Mouse (Mus musculus): ENCODE results near the gene Dock7. TPM values are rescaled to one million over a fixed set of nuclear protein-coding genes. Genes with fewer than 3 reads are reported as not detected.

Gene Dock7
- polyA plus RNA-seq, 1 experiment from 2014 or later: 24.5 TPM

DNA sequence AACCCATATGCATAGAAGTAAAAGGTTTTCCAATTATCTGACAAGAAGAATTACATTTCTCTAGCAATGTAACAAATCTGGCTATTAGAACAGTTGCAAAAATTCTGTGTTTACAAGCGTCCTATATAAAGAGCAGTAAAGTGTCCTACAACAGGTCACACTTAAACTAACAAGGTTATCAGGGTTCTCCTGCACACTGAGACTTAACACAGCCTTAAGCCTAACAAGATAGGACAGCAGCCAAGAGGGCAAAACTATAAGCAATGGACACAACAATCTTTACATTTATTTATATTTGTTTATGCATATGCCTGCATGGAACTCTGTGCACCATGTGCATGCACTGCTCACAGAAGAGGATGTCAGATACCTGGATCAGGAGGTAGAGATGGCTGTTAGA, 39.5 kb downstream of the Dock7 start:
- no peaks in the 10 kb centered on the region for H3K27me3 ChIP-seq (replicated peaks)
- no peak overlapping the region for H3K4me3 ChIP-seq
- WGBS: 48% methylated on average over 1 of the region's 1 CpGs
- peaks cover 40% of the 10 kb centered on the region for H3K36me3 ChIP-seq
- H3K9me3 ChIP-seq: no peaks in the 10 kb centered on the region
- no peak for ATAC-seq (ENCODE audit: extremely low read depth, insufficient number of reproducible peaks, low FRiP score, low TSS enrichment)
- H3K9ac ChIP-seq: no peak overlapping the region
- H3K4me1 ChIP-seq: no peaks in the 10 kb centered on the region
- no peak overlapping the region for H3K27ac ChIP-seq (replicated peaks)
- H3K4me2 ChIP-seq: no peak overlapping the region

DNA sequence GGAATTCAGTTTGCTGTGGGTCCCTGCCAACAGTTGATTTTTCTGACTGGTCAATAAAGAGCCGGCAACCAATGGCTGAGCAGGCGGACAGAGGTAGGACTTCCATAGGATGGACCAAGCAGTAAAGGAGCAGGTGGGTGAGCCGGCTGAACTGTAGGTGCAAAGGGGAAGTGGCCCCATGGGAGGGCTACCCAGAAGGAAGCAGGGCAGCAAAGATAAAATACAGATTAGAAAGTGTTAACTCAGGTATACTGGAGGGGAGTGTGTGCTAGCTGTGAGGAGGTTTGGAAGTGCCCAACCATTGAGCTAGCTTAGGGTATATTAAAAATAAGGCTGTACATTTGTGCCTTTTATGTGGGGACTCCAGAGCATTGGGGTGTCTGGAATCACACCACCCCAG, 42.7 kb downstream of the Dock7 start:
- peaks cover 53% of the 10 kb centered on the region for H3K36me3 ChIP-seq
- no peak overlapping the region for H3K4me2 ChIP-seq
- H3K4me3 ChIP-seq: no peak overlapping the region
- no peaks in the 10 kb centered on the region for H3K9me3 ChIP-seq
- no peaks in the 10 kb centered on the region for H3K4me1 ChIP-seq
- no peak overlapping the region for H3K27ac ChIP-seq (replicated peaks)
- no peak overlapping the region for H3K9ac ChIP-seq
- no peak for ATAC-seq (ENCODE audit: extremely low read depth, insufficient number of reproducible peaks, low FRiP score, low TSS enrichment)
- H3K27me3 ChIP-seq (replicated peaks): no peaks in the 10 kb centered on the region
- 87% methylated on average over 3 of the region's 3 CpGs for WGBS

DNA sequence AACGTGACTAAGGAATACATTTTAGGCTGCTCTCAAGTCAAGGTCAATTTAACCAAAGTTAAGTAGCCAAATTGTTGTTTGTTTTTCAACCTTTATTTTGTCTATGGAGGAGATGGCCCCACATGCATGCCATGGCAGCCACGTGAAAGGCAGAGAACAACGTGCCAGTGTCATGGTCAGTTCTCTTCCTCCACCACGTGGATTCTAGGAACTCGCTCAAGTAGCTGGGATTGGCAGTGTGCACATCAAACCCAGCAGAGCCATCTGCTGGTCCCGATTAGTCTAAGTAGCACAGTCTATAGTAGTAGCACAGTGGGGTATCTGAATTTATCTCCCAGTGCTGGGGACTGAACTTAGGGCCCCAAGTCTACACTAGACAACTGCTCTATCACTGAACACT, 51.9 kb downstream of the Dock7 start:
- H3K9me3 ChIP-seq: no peaks in the 10 kb centered on the region
- no peak overlapping the region for H3K4me3 ChIP-seq
- H3K36me3 ChIP-seq: peaks cover 60% of the 10 kb centered on the region
- H3K4me2 ChIP-seq: no peak overlapping the region
- no peak overlapping the region for H3K27ac ChIP-seq (replicated peaks)
- H3K9ac ChIP-seq: no peak overlapping the region
- no peaks in the 10 kb centered on the region for H3K27me3 ChIP-seq (replicated peaks)
- WGBS: 74% methylated on average over 6 of the region's 6 CpGs
- no peak for ATAC-seq (ENCODE audit: extremely low read depth, insufficient number of reproducible peaks, low FRiP score, low TSS enrichment)
- no peaks in the 10 kb centered on the region for H3K4me1 ChIP-seq

DNA sequence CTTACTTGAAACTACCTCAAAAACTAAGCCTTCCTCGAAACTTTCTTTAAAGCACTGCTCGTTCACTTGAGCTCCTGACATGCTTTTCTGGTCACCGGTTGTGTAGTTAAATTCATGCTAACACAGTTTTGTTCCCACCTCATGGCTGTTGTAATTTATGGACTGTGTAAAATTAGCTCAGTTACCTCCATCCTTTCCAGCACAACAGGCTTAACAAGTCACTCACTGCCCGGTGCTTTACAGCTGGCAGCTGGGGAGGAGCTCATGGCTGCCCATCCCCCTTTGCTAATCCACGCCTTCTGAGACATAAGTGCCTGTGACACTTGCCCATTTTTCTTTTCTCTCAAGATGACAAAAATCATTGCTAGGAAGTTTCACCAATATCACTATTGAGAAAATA, 56.2 kb downstream of the Dock7 start:
- peaks cover 56% of the 10 kb centered on the region for H3K36me3 ChIP-seq
- no peak overlapping the region for H3K4me2 ChIP-seq
- H3K27me3 ChIP-seq (replicated peaks): no peaks in the 10 kb centered on the region
- H3K4me1 ChIP-seq: no peaks in the 10 kb centered on the region
- H3K9ac ChIP-seq: no peak overlapping the region
- WGBS: 73% methylated on average over 5 of the region's 5 CpGs
- no peaks in the 10 kb centered on the region for H3K9me3 ChIP-seq
- H3K27ac ChIP-seq (replicated peaks): no peak overlapping the region
- no peak for ATAC-seq (ENCODE audit: extremely low read depth, insufficient number of reproducible peaks, low FRiP score, low TSS enrichment)
- H3K4me3 ChIP-seq: no peak overlapping the region

- H3K4me3 ChIP-seq: no peak overlapping the region
- peaks cover 36% of the 10 kb centered on the region for H3K36me3 ChIP-seq
- H3K9ac ChIP-seq: no peak overlapping the region
- 79% methylated on average over 2 of the region's 2 CpGs for WGBS
- no peak for ATAC-seq (ENCODE audit: extremely low read depth, insufficient number of reproducible peaks, low FRiP score, low TSS enrichment)
- no peak overlapping the region for H3K4me2 ChIP-seq
- H3K9me3 ChIP-seq: no peaks in the 10 kb centered on the region
- no peak overlapping the region for H3K27ac ChIP-seq (replicated peaks)
- peaks cover 6% of the 10 kb centered on the region; the same call in 1 of the 2 replicates for H3K4me1 ChIP-seq
- no peaks in the 10 kb centered on the region for H3K27me3 ChIP-seq (replicated peaks)
Observed at GRCm38 (mm10) chr4:99048581-99048980, 72.1 kb downstream of the Dock7 start.

DNA sequence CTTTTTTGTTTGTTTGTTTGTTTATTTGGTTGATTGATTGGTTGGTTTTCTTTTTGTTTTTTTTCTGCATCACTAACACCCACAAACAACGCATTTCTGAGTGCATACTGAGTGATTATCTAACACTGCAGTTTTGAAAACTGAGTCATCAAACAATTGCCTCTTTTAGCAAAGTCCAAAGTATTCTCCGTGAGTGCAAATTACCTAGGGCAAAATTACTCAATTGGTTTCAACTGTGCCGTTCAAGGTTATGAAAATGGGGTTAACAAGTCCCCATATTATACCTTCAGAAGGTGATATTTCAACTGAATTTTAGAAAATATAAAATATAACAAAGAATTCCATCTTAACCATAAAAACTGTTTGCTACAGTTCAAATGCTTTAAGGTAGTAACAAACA, 74.2 kb downstream of the Dock7 start:
- Histone ChIP-seq H3K4me2 (no peak overlapping the region), H3K27me3 (replicated peaks) (no peaks in the 10 kb centered on the region), H3K36me3 (peaks cover 43% of the 10 kb centered on the region), H3K4me3 (no peak overlapping the region), H3K9ac (no peak overlapping the region), H3K9me3 (no peaks in the 10 kb centered on the region; the same call in 1 of the 2 replicates), H3K4me1 (peaks cover 6% of the 10 kb centered on the region; the same call in 1 of the 2 replicates), H3K27ac (replicated peaks) (no peak overlapping the region)
- WGBS: 71% methylated on average over 3 of the region's 3 CpGs
- ATAC-seq (ENCODE audit: extremely low read depth, insufficient number of reproducible peaks, low FRiP score, low TSS enrichment): no peak

GRCm38 (mm10) chr4:99044854-99045253, 75.9 kb downstream of the Dock7 start:
- H3K36me3 ChIP-seq: peaks cover 48% of the 10 kb centered on the region
- H3K4me3 ChIP-seq: no peak overlapping the region
- no peak overlapping the region for H3K27ac ChIP-seq (replicated peaks)
- WGBS: 38% methylated on average over 3 of the region's 3 CpGs
- ATAC-seq (ENCODE audit: extremely low read depth, insufficient number of reproducible peaks, low FRiP score, low TSS enrichment): no peak
- H3K4me2 ChIP-seq: no peak overlapping the region
- H3K9me3 ChIP-seq: no peaks in the 10 kb centered on the region; the same call in 1 of the 2 replicates
- H3K4me1 ChIP-seq: peaks cover 6% of the 10 kb centered on the region; the same call in 1 of the 2 replicates
- no peak overlapping the region for H3K9ac ChIP-seq
- H3K27me3 ChIP-seq (replicated peaks): no peaks in the 10 kb centered on the region

- no peak overlapping the region for H3K4me3 ChIP-seq
- H3K9me3 ChIP-seq: no peaks in the 10 kb centered on the region
- H3K4me1 ChIP-seq: no peaks in the 10 kb centered on the region
- no peak overlapping the region for H3K4me2 ChIP-seq
- no peaks in the 10 kb centered on the region for H3K27me3 ChIP-seq (replicated peaks)
- 0 out of 2 replicates have a peak, but pooled peaks cover under 1% of the 10 kb centered on the region for H3K36me3 ChIP-seq
- no peak overlapping the region for H3K27ac ChIP-seq (replicated peaks)
- ATAC-seq (ENCODE audit: extremely low read depth, insufficient number of reproducible peaks, low FRiP score, low TSS enrichment): no peak
- no peak overlapping the region for H3K9ac ChIP-seq
- WGBS: 71% methylated on average over 4 of the region's 4 CpGs
Observed at GRCm38 (mm10) chr4:99032921-99033320, 87.8 kb downstream of the Dock7 start.

DNA sequence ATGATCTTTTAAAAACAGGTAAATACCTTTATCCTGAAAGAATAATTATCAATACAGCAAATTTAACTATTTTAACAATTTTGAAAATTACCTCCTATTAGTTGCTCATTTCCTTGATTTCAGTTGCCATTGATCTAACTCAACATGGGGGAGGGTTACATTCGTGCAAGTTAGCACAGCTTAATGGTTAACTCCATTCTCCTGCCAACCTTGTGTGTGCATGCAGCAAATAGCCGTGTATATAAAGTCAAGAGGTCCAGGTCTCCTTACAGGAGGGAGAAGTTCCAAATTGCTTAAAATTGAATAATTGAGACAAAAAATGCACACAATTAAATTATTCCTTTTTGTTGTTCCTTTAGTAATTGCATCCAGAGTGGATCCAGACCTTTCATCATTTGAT, 90.0 kb downstream of the Dock7 start, which contains the start of gene Angptl3:
Gene Angptl3, plus strand, starts transcription at position 269 of the 400 bp plus-strand sequence.
- Histone ChIP-seq H3K27me3 (replicated peaks) (no peaks in the 10 kb centered on the region), H3K4me1 (no peaks in the 10 kb centered on the region), H3K27ac (replicated peaks) (no peak within 1 kb of the TSS), H3K36me3 (peaks cover 6% of the 10 kb centered on the region; the same call in 1 of the 2 replicates), H3K4me3 (no peak within 1 kb of the TSS), H3K4me2 (no peak within 1 kb of the TSS), H3K9ac (no peak within 1 kb of the TSS), H3K9me3 (no peaks in the 10 kb centered on the region)
- WGBS: 87% methylated on average over 2 of the region's 2 CpGs
- ATAC-seq (ENCODE audit: extremely low read depth, insufficient number of reproducible peaks, low FRiP score, low TSS enrichment): no peak

DNA sequence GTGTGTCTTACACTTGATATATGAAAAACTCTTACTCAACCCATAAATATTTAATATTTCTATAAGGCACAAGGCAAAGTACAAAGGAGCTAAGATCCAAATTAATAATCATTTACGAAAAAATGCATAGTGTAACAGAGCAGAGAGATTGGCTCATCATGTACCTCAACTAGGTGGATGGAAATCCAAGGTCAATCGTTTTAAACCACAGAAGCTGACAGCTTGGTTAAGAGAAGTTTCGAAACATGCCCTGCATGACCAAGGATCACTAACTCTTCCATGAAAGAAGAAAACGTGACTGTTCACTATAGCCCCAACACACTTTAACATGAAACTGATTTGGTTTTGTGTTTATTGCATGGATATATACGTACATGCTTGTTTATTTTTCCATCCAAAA, 92.3 kb downstream of the Dock7 start:
- Histone ChIP-seq H3K4me1 (no peaks in the 10 kb centered on the region), H3K27ac (replicated peaks) (no peak overlapping the region), H3K4me2 (no peak overlapping the region), H3K27me3 (replicated peaks) (no peaks in the 10 kb centered on the region), H3K4me3 (no peak overlapping the region), H3K9ac (no peak overlapping the region), H3K36me3 (peaks cover 6% of the 10 kb centered on the region; the same call in 1 of the 2 replicates), H3K9me3 (no peaks in the 10 kb centered on the region)
- 86% methylated on average over 5 of the region's 5 CpGs for WGBS
- no peak for ATAC-seq (ENCODE audit: extremely low read depth, insufficient number of reproducible peaks, low FRiP score, low TSS enrichment)

GRCm38 (mm10) chr4:99022221-99022620, 98.5 kb downstream of the Dock7 start:
- peaks cover 15% of the 10 kb centered on the region for H3K36me3 ChIP-seq
- no peaks in the 10 kb centered on the region for H3K9me3 ChIP-seq
- H3K4me3 ChIP-seq: no peak overlapping the region
- no peaks in the 10 kb centered on the region for H3K4me1 ChIP-seq
- no peaks in the 10 kb centered on the region for H3K27me3 ChIP-seq (replicated peaks)
- no peak overlapping the region for H3K4me2 ChIP-seq
- 91% methylated on average over 8 of the region's 8 CpGs for WGBS
- no peak overlapping the region for H3K27ac ChIP-seq (replicated peaks)
- ATAC-seq (ENCODE audit: extremely low read depth, insufficient number of reproducible peaks, low FRiP score, low TSS enrichment): no peak
- H3K9ac ChIP-seq: no peak overlapping the region

- H3K9me3 ChIP-seq: no peaks in the 10 kb centered on the region
- no peak overlapping the region for H3K4me2 ChIP-seq
- WGBS: 80% methylated on average over 4 of the region's 4 CpGs
- H3K4me1 ChIP-seq: no peaks in the 10 kb centered on the region
- peaks cover 59% of the 10 kb centered on the region for H3K36me3 ChIP-seq
- ATAC-seq (ENCODE audit: extremely low read depth, insufficient number of reproducible peaks, low FRiP score, low TSS enrichment): no peak
- H3K4me3 ChIP-seq: no peak overlapping the region
- H3K27ac ChIP-seq (replicated peaks): no peak overlapping the region
- no peaks in the 10 kb centered on the region for H3K27me3 ChIP-seq (replicated peaks)
- H3K9ac ChIP-seq: no peak overlapping the region
Observed at GRCm38 (mm10) chr4:99011039-99011438, 109.7 kb downstream of the Dock7 start.
